Mouse (Mus musculus) macrophage (primary cell): Measurements from ENCODE around the gene Esr2. TPM values are rescaled to one million over a fixed set of nuclear protein-coding genes. Genes with fewer than 3 reads are reported as not detected.
"Not testable (repeated sequence)": the region's sequence is repeated elsewhere in the genome, so short reads cannot be mapped to it uniquely, and the experiment has no call there.

ENCODE experiments used
- H3K27ac ChIP-seq: fragments of 350-480 bp; formaldehyde crosslinking; 2 replicates; pipeline ENCODE4 v1.9.0; 2021
- H3K36me3 ChIP-seq: fragments of 350-480 bp; formaldehyde crosslinking; 2 replicates; pipeline ENCODE4 v1.9.0; 2021; ENCODE audit errors: inconsistent target
- H3K4me3 ChIP-seq: fragments of 350-480 bp; formaldehyde crosslinking; 2 replicates; pipeline ENCODE4 v1.9.0; 2021; ENCODE audit errors: inconsistent target
- H3K79me2 ChIP-seq: fragments of 350-480 bp; formaldehyde crosslinking; 2 replicates; pipeline ENCODE4 v1.9.0; 2021; ENCODE audit errors: inconsistent target
- WGBS: methylation state at CpG from one replicate; pipeline ENCODE4 v1.1.7; 2026; ENCODE audit warnings: inconsistent platforms; ENCODE audit not compliant: missing documents; 5-methylcytosine and 5-hydroxymethylcytosine counted together
- polyA plus RNA-seq: library from polyadenylated mRNA; stranded (reverse); fragments of 250-400 nt; gene quantifications from 3 replicates; pipeline ENCODE4 v1.2.4, GENCODE M21; 2018; ENCODE audit warnings: inconsistent platforms
- total RNA-seq, 78 experiments: library from RNA; depleted of rRNA; stranded (reverse); fragments of 250-400 nt; gene quantifications; 1 replicate in 9 of 78; 2 replicates in 24 of 78; 3 replicates in 43 of 78; 4 replicates in 2 of 78; pipeline ENCODE4 v1.2.4; 2018; ENCODE audit warnings: inconsistent platforms in 56 of 78

Esr2 gene
- total RNA-seq (2018; cell fraction: chromatin; rRNA removed) = not detected
- total RNA-seq (2018; cell fraction: cytosol; rRNA removed) = not detected
- total RNA-seq (2018; cell fraction: nucleus; rRNA removed) = not detected
- polyA plus RNA-seq = not detected in 3 replicates

DNA sequence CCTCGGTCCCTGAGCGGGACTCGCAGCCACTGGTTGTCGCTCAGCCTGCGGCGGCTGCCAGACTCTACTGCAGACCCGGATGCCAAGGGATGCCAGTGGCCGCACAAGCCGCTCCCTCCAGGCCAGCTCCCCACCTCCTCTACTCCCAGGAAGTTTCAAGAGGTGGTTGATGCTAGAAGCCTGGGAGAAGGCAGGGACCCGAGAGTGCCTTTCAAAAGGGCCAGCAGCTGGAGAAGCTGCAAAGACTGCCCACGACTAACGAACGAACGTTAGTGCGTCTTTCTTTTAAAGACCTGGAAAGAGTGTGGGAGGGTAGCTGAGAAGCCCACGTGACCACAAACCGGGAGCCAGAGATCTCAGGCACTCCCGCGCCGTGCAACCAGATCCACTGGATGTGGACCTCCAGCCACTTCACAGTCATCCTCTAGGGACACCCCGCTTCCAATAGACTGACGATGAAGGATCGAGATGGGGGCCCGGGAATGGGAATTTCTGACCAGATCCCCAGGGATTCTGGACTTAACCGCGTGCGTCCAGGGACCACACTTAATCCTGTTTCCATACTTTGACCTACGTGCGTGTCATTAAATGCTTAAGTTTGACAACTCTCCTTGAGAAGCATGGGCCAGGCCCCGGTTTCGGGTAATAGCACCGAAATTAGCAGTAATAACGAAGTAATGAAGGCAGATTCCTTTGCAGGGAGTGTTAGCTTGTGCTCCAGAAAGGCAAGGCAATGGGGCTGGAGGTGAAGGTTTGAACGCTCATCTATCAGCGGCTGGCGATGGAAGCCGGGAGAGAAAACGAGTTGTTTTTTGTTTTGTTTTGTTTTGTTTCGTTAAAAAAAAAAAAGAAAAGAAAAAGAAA, at the start of gene Esr2:
Esr2 (minus strand) TSS at position 260 of the 864 bp plus-strand sequence.
- H3K79me2 ChIP-seq = no peaks in the 10 kb centered on the region
- H3K4me3 ChIP-seq = peak within 1 kb of the TSS; percentile 17
- WGBS = under 1% methylated on average over 35 of the region's 39 CpGs
- H3K27ac ChIP-seq = no peak within 1 kb of the TSS
- no peaks in the 10 kb centered on the region for H3K36me3 ChIP-seq

DNA sequence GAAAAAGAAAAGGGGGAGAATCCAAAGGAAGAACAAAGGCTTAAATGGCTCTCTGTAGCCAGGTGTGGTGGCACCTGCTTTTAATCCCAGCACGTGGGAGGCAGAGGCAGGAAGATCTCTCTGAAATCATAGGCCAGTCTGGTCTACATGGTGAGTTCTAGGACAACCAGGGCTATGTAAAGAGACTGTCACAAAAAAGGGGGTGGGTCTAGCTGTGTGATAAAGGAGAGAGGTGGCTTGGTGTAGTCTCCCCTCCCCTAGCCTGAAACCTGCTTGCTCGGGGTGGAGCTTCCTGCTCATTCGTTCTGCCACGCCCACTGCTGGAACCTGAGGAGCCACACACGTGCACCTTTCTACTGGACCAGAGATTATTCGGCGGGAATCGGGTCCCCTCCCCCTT, 45.0 kb upstream of the Esr2 start:
- not testable (repeated sequence) for H3K4me3 ChIP-seq, H3K36me3 ChIP-seq, H3K27ac ChIP-seq, H3K79me2 ChIP-seq
- 73% methylated on average over 1 of the region's 8 CpGs for WGBS

DNA sequence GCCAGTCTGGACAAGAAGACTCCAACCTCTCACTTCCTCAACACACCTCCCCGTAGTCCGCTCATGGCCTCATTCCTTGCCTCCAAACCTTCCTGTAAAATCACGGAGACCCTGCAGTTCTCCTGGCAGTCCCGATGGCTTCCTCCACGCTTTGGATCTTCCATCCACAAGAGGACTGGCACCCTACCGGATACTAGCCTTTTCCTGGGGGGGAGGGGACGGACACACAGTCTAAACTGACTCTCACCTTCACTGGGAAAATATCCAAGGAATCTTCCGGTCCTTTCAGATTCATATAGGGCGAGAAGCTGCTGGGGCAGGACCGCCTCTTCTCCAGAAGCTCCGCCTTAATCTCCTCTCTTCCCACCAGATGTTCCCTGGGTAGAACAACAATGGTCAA, 39.7 kb upstream of the Esr2 start:
- Histone ChIP-seq H3K27ac (no peak overlapping the region), H3K36me3 (no peaks in the 10 kb centered on the region), H3K4me3 (no peak overlapping the region), H3K79me2 (no peaks in the 10 kb centered on the region)
- WGBS = 82% methylated on average over 11 of the region's 11 CpGs

DNA sequence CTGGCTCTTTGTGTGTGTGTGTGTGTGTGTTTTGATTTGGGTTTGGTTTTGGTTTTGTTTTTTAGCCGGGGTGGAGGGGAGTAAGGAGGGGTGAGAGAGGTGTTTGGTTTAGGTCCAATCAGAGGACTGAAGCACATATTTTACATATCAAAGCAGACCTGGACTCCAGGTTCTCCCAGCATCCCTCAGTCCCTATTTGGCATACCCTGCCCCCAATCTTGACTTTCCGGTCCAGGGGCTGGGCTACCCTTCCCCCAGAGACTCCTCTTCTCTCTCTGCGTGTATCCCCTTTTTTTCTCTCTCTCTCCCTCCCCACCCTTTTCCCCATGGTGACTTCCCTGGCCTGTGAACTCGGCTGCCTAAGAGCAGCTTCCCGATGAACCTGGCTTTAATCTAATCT, 38.1 kb upstream of the Esr2 start:
- Histone ChIP-seq H3K79me2 (no peaks in the 10 kb centered on the region), H3K27ac (no peak overlapping the region), H3K4me3 (no peak overlapping the region), H3K36me3 (no peaks in the 10 kb centered on the region)
- WGBS = 69% methylated on average over 5 of the region's 5 CpGs

- Histone ChIP-seq H3K79me2 (no peaks in the 10 kb centered on the region), H3K4me3 (no peak overlapping the region), H3K36me3 (no peaks in the 10 kb centered on the region), H3K27ac (no peak overlapping the region)
- WGBS = 94% methylated on average over 5 of the region's 5 CpGs
Measured at GRCm38 (mm10) chr12:76209429-76209974, 32.4 kb upstream of the Esr2 start.

DNA sequence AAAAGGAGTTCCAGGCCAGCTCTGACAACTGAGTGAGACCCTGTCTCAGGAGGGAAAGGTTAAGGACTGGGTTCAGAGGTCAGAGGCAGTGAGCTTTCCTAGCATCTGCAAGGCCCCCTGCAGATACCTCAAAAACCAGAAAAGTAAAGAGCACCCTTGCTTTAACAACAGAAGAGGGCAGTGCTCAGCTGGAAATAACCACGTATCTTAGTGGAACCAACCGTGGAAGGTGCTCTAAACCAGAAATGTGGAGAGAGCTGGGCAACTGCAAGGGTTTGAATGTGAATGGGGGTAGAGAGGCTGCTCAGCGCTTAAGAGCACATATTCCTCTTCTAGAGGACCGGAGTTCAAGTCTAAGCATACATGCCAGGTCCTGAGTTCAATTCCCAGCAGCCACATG, 23.3 kb upstream of the Esr2 start:
- H3K79me2 ChIP-seq = no peaks in the 10 kb centered on the region
- H3K4me3 ChIP-seq = no peak overlapping the region
- H3K36me3 ChIP-seq = no peaks in the 10 kb centered on the region
- H3K27ac ChIP-seq = no peak overlapping the region
- 75% methylated on average over 4 of the region's 4 CpGs for WGBS

DNA sequence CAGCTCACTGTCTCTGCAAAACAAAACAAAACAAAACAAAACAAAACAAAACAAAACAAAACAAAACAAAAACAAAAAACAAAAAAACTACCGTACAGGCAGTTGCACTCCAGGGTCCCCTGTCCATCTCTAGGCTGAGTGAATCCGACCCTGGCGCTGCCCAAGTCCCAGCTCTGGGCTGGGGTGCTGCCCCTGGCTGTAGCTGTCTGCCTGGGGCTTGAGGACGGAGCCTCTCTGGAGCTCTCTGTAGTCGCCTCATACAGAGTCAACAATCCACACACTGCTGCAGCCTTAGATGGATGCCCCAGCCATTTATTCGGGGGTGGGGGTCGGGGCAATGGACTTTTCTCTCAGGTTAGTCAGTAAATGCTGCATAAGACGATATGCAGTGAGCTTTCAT, 20.0 kb upstream of the Esr2 start:
- no peaks in the 10 kb centered on the region for H3K36me3 ChIP-seq
- WGBS = 73% methylated on average over 8 of the region's 8 CpGs

GRCm38 (mm10) chr12:76196709-76197054, 19.6 kb upstream of the Esr2 start:
- H3K79me2 ChIP-seq = no peaks in the 10 kb centered on the region
- H3K36me3 ChIP-seq = no peaks in the 10 kb centered on the region
- H3K27ac ChIP-seq = no peak overlapping the region
- 18% methylated on average over 6 of the region's 6 CpGs for WGBS
- H3K4me3 ChIP-seq = no peak overlapping the region

More for the DNA sequence above, 20.0 kb upstream of the Esr2 start:
- Histone ChIP-seq H3K27ac (no peak overlapping the region), H3K79me2 (no peaks in the 10 kb centered on the region), H3K4me3 (no peak overlapping the region)

GRCm38 (mm10) chr12:76195912-76196708, 19.1 kb upstream of the Esr2 start:
- Histone ChIP-seq H3K79me2 (no peaks in the 10 kb centered on the region), H3K4me3 (peak overlapping the region; percentile 0; the same call in 1 of the 2 replicates), H3K27ac (no peak overlapping the region), H3K36me3 (no peaks in the 10 kb centered on the region)
- 2% methylated on average over 22 of the region's 22 CpGs for WGBS

- WGBS = 23% methylated on average over 3 of the region's 3 CpGs
- Histone ChIP-seq H3K79me2 (no peaks in the 10 kb centered on the region), H3K4me3 (no peak overlapping the region), H3K36me3 (no peaks in the 10 kb centered on the region), H3K27ac (no peak overlapping the region)
Measured at GRCm38 (mm10) chr12:76194526-76194925, 17.5 kb upstream of the Esr2 start.

- no peaks in the 10 kb centered on the region for H3K79me2 ChIP-seq
Measured at GRCm38 (mm10) chr12:76190940-76191339, 13.9 kb upstream of the Esr2 start.

DNA sequence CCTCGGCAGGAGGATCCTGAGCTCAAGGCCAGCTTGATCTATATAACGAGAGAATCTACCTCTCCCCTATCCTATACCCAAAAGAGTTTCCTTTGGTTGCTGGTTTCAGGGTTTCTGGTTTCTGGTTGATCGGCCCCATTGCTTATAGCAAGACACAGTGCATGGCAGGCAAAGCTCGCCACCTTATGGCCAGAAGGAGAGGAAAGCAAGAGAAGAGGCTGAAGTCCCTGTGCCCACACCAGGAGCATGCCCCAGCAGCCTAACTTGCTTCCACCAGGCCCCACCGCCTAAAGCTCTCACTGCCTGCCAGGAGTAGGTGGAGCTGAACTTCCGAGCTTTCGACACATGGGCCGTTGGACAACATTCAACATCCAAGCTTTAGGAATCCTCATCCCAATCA, 10.8 kb upstream of the Esr2 start:
- WGBS = 65% methylated on average over 8 of the region's 8 CpGs
- H3K4me3 ChIP-seq = no peak overlapping the region
- H3K36me3 ChIP-seq = no peaks in the 10 kb centered on the region
- H3K79me2 ChIP-seq = no peaks in the 10 kb centered on the region
- no peak overlapping the region for H3K27ac ChIP-seq

More at GRCm38 (mm10) chr12:76190940-76191339, 13.9 kb upstream of the Esr2 start:
- WGBS = 46% methylated on average over 11 of the region's 11 CpGs
- no peak overlapping the region for H3K27ac ChIP-seq
- no peaks in the 10 kb centered on the region for H3K36me3 ChIP-seq
- H3K4me3 ChIP-seq = no peak overlapping the region

GRCm38 (mm10) chr12:76186473-76186872, 9.4 kb upstream of the Esr2 start:
- Histone ChIP-seq H3K4me3 (no peak overlapping the region), H3K27ac (no peak overlapping the region), H3K36me3 (no peaks in the 10 kb centered on the region), H3K79me2 (no peaks in the 10 kb centered on the region)
- WGBS = 57% methylated on average over 1 of the region's 1 CpGs

DNA sequence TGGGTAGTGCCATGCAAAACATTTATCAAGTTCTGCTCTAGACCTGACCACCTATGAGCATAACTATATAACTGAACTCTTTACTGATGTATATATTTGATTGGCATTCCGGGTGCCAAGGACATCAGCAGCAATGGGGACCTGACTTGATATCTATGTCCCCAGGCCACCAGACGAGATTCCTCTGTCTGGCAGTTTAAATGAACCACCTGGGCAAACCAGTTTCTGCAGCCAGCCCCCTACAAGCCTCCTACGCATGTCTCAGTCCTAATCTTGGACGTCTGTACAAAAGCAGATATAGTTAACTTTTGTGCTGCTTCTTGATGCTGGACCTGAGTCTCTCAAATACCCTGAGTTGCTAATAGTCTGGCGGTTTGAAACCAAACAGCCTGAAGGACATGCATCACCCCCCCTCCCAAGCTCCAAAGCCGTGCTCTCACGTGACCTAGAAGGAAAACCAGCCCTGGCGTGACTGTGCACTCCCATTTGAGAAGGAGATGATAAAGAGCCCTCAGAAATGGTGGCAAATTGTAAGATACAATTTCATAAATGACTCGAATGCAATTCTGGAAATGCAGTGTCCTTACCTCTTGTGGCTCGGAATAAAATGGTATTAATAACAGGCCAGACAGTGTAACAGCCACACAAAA, 8.2 kb upstream of the Esr2 start:
- Histone ChIP-seq H3K4me3 (no peak overlapping the region), H3K36me3 (no peaks in the 10 kb centered on the region), H3K27ac (no peak overlapping the region), H3K79me2 (no peaks in the 10 kb centered on the region)
- 85% methylated on average over 10 of the region's 10 CpGs for WGBS
